Mouse (Mus musculus) CD4-positive naive resting alpha-beta T cell, adult 76 days (primary cell): ENCODE results near the gene Scgb1b7. TPM values are rescaled to one million over a fixed set of nuclear protein-coding genes. Genes with fewer than 3 reads are reported as not detected.

Source experiments
- total RNA-seq: library from RNA; stranded (reverse); gene quantifications from one replicate; pipeline ENCODE4 v1.2.4, GENCODE M21; 2023

Scgb1b7 gene
- total RNA-seq, result not detected

GRCm38 (mm10) chr7:31712365-31712764 lies at the start of gene Scgb1b7:
Scgb1b7 (plus strand) TSS chr7:31712665.

GRCm38 (mm10) chr7:31705657-31706056 lies 6.8 kb upstream of the Scgb1b7 start, which contains the start of gene Scgb2b7:
Scgb2b7 (minus strand) TSS chr7:31705757.

Other genes with a start within 250 kb of the Scgb1b7 start
- gene Scgb2b7, start 6.9 kb upstream of the Scgb1b7 start, total RNA-seq, result not detected